Mouse (Mus musculus): Measurements from ENCODE around the gene Cdk2ap2. TPM values are rescaled to one million over a fixed set of nuclear protein-coding genes. Genes with fewer than 3 reads are reported as not detected.
"Not testable (repeated sequence)": the region's sequence is repeated elsewhere in the genome, so short reads cannot be mapped to it uniquely, and the experiment has no call there.

The Cdk2ap2 gene
- total RNA-seq (2021): 84.7 and 88.0 TPM in 2 replicates
- long read RNA-seq, transcript Cdk2ap2-202 (4 exons, 1,089 nt): minor isoform, 8 of 122 reads
- long read RNA-seq, transcript Cdk2ap2-201 (4 exons, 1,080 nt): major isoform, 95 of 122 reads
- long read RNA-seq, transcript Cdk2ap2-205 (4 exons, 843 nt): minor isoform, 5 of 122 reads
- long read RNA-seq, partial matches to known transcripts: 3 of 122 reads
- long read RNA-seq, other reads (novel, unspliced or antisense): 7 of 122 reads

GRCm38 (mm10) chr19:4096642-4097440 is at the start of gene Cdk2ap2:
Gene Cdk2ap2, plus strand, starts transcription at chr19:4097182.
- peak; percentile 100 for DNase-seq

GRCm38 (mm10) chr19:4047859-4048258 is 49.1 kb upstream of the Cdk2ap2 start:
- DNase-seq: peak; percentile 88

DNA sequence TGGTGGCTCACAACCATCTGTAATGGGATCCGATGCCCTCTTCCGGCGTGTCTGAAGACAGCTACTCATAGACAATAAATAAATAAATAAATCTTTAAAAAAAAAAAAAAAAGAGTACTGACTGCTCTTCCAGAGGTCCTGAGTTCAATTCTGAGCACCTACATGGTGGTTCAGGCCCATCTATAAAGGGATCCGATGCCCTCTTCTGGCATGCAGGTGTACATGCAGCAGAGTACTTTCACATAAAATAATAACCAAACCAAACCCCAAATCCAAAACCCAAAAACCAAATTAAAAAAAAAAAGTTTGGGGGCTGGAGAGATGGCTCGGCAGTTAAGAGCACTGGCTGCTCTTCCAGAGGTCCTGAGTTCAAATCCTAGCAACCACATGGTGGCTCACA is 47.9 kb upstream of the Cdk2ap2 start:
- DNase-seq: not testable (repeated sequence)

- no peak for DNase-seq
Measured at GRCm38 (mm10) chr19:4051016-4051415, 46.0 kb upstream of the Cdk2ap2 start.

- peak; percentile 74 for DNase-seq
Measured at GRCm38 (mm10) chr19:4051741-4052515, 45.1 kb upstream of the Cdk2ap2 start.

- no peak for DNase-seq
Measured at GRCm38 (mm10) chr19:4052516-4053030, 44.4 kb upstream of the Cdk2ap2 start.

DNA sequence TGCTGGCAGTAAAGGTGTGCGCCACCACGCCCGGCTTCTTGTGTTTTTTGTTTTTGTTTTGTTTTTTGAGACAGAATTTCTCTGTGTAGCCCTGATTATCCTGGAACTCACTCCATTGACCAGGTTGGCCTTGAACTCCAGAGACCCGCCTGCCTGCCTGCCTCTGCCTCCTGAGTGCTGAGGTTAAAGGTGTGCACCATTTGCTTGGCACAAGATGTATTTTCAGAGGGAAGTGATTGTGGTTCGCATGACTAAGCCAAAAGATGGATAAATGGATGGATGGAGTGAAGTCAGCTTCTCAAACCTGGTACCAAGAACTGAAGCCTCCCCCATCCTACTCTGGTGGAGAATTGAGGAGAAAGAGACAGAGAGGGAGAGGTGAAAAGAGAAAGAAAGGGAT is 42.4 kb upstream of the Cdk2ap2 start:
- DNase-seq: no peak

DNA sequence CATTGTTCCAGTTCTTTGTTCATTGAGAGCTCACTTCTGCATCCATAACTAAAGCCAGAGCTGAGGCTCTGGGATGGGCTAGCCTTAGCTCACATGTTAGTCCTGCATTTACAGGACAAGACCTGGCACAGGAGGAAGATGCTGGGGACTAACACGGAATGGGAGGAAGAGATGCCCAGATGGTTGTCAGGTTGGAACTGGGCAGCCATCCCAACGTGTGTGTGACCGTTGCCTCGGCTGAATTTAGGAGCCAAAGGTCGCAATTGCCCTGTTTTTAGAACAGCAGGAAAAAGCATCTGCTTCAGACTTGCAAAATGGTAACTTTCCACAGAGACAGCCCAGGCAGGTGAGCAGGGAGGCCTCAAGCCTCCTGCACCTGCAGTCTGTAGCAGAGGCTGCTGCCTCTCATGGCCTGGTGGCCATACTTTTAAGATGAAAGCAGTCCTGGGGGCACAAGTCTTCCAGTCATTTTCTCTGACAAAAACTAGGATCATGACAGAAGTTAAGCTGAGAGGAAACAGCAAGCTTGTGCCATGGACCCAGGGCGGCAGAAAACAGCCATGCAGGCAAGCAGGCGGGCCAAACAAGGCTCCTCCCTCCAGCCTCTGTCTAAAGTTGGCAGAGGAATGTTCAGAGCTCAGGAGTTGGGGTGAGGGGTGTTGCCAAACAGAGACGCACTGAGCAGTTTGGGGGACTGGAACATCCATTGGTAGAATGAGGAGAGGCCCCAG is 41.6 kb upstream of the Cdk2ap2 start:
- DNase-seq: no peak

DNA sequence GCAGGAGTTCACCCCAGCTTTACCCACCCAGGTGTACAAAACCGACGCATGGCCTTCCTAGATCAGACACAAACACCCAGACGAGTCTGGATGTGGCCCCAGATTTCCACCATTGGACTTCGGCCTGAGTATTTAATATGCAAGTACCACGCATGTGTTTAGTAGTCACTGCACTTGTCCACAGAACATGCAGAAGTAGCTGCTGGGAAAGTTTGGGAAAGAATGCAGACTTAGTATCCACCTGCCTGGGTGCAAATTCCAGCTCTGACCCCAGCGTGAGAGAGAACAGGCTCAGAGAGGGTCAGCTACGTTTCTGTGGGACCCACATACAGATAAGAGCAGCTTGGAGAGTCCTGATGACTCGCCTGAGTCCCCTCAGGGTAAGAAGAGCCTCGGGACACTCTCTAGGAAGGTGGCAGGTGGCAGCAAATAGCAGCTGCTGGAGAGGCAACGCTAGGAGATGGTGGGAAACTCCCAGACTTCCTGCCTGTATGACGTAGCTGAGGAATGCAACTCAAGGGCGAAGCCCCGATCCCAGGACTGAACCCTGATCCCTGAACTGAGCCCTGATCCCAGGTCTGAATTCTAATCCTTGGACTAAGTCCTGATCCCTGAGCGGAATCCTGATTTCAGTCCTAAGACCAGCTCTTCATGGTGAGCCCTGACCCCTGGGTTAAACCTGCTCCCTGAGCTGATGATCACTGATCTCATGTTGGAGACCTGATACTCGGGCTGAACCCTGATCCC is 40.9 kb upstream of the Cdk2ap2 start:
- no peak for DNase-seq

DNA sequence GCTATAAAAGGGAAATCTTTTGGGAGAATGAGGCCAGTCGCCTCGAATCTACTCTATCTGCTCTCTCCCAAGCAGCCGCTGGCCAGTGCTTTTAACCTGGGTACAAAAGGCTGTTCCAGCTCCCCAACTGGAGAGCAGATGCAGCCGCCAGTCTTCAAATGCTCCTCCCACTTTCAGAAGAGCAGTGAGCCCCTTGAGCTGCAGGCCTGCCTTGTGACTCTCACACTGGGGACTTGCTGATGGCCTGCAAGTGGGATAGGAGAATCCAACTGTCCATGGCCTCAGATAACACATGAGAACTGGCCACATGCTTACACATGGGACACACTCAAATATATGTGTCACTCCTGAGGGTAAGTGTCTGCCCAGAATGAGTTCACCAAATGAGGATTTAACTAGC is 40.3 kb upstream of the Cdk2ap2 start:
- no peak for DNase-seq

DNA sequence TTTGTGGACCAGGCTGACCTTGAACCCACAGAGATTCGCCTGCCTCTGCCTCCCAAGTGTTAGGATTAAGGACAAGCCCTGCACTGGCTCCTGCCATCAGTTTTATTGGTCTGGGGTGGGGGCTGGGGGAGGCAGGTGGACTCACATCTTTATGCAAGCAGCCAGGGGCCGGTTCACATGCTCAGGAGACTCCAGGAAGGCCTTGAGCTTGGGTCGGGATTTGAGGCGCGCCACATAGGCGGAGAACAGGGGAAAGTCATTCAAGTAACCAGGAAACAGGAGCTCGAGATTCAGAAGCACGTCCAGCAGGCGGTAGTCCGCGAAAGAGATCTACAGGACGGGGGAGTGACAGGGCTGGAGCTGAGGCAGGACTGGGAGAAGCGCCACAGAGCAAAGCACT is 39.6 kb upstream of the Cdk2ap2 start:
- DNase-seq: no peak

GRCm38 (mm10) chr19:4057962-4058361 is 39.0 kb upstream of the Cdk2ap2 start:
- no peak for DNase-seq

- no peak for DNase-seq
Measured at GRCm38 (mm10) chr19:4058581-4058980, 38.4 kb upstream of the Cdk2ap2 start.

DNA sequence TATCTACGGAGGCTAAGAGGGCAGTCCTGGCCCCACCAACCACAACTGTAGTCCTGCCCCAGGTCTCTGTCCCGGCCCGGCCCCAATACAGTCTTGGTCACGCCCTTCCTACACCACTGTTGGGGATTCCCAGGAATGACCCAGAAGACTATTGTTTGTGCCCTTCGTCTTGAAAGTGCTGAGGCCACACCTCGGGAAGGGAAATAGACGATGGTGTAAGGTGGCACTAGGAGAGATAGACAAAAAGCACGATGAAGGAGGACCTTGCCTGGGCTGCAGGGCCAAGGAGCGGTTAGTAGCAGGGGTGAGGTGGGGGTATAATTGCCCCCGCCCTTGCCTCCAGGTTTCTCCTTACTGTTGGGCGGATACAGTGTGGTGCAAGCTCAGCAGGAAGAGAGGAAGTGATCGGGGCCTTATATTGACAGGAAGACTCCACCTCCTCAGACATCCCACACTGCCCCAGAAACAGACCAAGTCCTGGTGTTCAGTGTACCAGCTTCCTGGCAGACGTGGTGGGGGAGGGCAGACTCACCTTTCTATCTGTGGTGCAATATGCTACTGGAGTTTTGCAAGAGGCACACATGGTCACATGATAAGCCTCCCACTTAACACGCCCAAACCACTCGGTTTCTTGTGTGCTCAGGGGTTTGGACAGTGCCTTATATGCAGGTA is 37.8 kb upstream of the Cdk2ap2 start, which contains the start of gene Gstp3:
Gene Gstp3, minus strand, starts transcription at position 501 of the 672 bp plus-strand sequence.
- no peak for DNase-seq

- not testable (repeated sequence) for DNase-seq
Measured at GRCm38 (mm10) chr19:4060044-4060898, 36.7 kb upstream of the Cdk2ap2 start.

DNA sequence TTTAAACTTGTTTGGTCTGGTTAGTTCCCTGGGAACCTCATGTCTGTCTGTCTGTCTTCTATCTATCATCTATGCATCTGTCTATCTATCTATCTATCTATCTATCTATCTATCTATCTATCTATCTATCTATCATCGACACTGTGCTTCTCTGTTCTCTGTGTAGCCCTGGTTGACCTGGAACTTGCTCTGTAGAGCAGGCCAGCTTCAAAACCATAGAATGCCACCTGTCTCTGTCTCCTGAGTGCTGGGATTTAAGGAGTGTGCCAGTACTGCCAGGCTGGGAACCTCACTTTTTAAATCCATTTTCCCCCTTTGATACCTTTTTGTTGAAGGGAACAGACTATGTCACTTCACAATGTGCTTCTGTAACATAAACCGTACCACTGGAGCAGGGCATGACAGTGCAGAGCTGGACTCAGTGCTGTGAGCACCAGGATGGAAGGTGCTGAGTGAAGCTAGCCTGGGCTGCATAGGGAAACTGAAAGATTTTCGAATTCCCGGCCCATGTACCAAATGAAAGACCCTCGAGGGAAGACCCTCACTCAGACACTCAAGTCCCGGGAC is 36.0 kb upstream of the Cdk2ap2 start:
- no peak for DNase-seq

GRCm38 (mm10) chr19:4063357-4063756 is 33.6 kb upstream of the Cdk2ap2 start:
- not testable (repeated sequence) for DNase-seq

DNA sequence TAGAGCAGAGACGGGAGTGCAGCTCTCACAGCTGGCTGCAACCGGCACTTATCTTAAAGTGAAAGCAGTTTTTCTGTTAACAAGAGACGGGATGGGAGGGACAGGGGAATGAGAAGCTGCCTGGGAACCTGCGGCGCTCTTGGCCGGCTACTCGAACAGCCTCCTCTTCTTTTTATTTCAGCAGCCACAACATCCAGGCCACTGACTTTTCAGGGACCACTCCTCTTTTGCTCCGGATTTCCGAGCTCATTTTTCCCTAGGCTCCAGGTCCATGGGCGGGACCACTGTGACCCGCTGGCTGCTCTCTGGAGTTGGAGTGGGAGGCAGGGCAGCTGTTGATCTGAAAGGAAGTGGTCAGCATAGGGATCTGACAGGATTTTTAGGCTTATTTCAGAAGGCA is 32.5 kb upstream of the Cdk2ap2 start:
- DNase-seq: not testable (repeated sequence)

GRCm38 (mm10) chr19:4066280-4066679 is 30.7 kb upstream of the Cdk2ap2 start:
- DNase-seq: no peak

All from adrenal gland, postnatal 25 days (tissue).